Mouse (Mus musculus) liver, postnatal 0 days (tissue): ENCODE measurements at regions not wholly inside any gene's neighbourhood (a gene's known extent, or its start where the extent isn't known, plus 50 kb on each side); places are given as distances from the start of the nearest gene placed in this dataset.

ENCODE experiments used
- CTCF ChIP-seq: sonication (generic); IDR thresholded peaks from 2 replicates; pipeline ENCODE4 v1.5.1; 2016; ENCODE audit warnings: antibody characterized with exemption, low read depth
- EP300 ChIP-seq: IDR thresholded peaks from 2 replicates; pipeline ENCODE4 v1.6.1; 2016; ENCODE audit warnings: antibody characterized with exemption, low read depth, mild to moderate bottlenecking

GRCm38 (mm10) chr14:97039850-97040249, 520.9 kb upstream of the Klhl1 start:
- TF ChIP-seq CTCF (no peak), EP300 (no peak)
